9 mouse cellular contexts compared by ENCODE assay signal in the genomic region with DNA sequence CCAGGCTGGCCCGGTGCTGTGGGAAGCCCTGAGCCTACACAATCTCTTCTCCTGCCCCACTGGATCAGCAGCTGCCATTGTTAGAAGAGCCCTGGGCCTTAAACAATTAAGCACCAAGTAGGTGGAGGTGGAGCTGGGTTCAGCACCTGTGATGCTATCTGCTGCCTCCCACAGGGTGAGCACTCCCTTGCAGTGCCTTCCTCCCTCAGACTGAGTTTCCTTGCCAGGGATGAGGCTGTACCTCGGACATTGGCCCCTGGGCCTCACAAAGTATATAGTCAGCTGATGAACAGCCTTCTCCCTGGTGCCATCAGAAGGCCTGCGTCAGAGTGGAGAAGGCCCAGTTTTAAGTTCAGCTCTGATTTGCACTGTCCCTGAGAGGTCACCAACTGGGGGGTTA.
"Had no signal": no experiment of that assay in that cellular context is flagged by ENCODE, and none has a peak within 500 bp of the region (broad histone marks: within the 10 kb centered on the region; RNA-seq: fewer than 3 reads in every experiment).

No protein-coding gene starts in this region.

- H3K36me3 ChIP-seq: midbrain, embryonic 15.5 days had no signal

- H3K27ac ChIP-seq: kidney, postnatal 0 days; limb, embryonic 13.5 days; liver, embryonic 12.5 days; lung, embryonic 15.5 days; macrophage; midbrain, embryonic 15.5 days; neural tube, embryonic 12.5 days had no signal

- H3K27me3 ChIP-seq: limb, embryonic 13.5 days; liver, embryonic 12.5 days; lung, embryonic 15.5 days; midbrain, embryonic 15.5 days; neural tube, embryonic 12.5 days had no signal

- H3K4me2 ChIP-seq: limb, embryonic 13.5 days; liver, embryonic 12.5 days; lung, embryonic 15.5 days; midbrain, embryonic 11.5 days; midbrain, embryonic 15.5 days; neural tube, embryonic 12.5 days had no signal

- H3K4me3 ChIP-seq: limb, embryonic 13.5 days; liver, embryonic 12.5 days; lung, embryonic 15.5 days; midbrain, embryonic 15.5 days; neural tube, embryonic 12.5 days had no signal

- H3K9me3 ChIP-seq: liver, embryonic 12.5 days; lung, embryonic 15.5 days; midbrain, embryonic 15.5 days; neural tube, embryonic 12.5 days had no signal

- DNase-seq: right cerebral cortex, postnatal 4 days had no signal

- H3K4me1 ChIP-seq: midbrain, embryonic 15.5 days had no signal

- H3K9ac ChIP-seq: limb, embryonic 13.5 days; liver, embryonic 12.5 days; lung, embryonic 15.5 days; midbrain, embryonic 15.5 days; neural tube, embryonic 12.5 days had no signal
